Mouse (Mus musculus): ENCODE results near the gene Trim15. TPM values are rescaled to one million over a fixed set of nuclear protein-coding genes. Genes with fewer than 3 reads are reported as not detected.
"Not testable (repeated sequence)": the region's sequence is repeated elsewhere in the genome, so short reads cannot be mapped to it uniquely, and the experiment has no call there.

Gene Trim15
- polyA plus RNA-seq, 1 experiment from 2014 or later, result 0.08 TPM

DNA sequence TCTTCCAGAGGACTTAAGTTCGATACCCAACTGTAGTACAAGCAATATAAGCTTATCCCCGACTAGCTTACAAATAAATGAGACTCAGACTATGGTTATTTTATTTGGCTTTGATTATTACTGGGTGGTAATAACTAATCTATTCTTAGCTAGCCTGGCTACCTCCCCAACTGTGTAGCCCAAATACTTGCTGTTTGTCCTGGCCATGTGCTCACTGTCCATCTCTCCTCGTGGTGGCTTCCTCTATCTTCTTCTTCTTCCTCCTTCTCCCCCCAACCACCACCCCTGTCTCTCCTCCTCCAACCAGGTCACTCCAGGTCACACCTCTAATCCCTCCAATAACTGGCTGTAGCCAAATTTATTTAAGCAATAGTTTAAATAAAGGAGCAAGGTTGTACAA, 36.5 kb downstream of the Trim15 start:
- no peaks in the 10 kb centered on the region for H3K9me3 ChIP-seq (ENCODE audit: control insufficient read depth, low read length)
- no peak overlapping the region for H3K27ac ChIP-seq (replicated peaks; ENCODE audit: low read depth, low read length)
- no peaks in the 10 kb centered on the region for H3K4me1 ChIP-seq (ENCODE audit: control insufficient read depth, insufficient read depth, low read length)
- ATAC-seq (ENCODE audit: insufficient number of reproducible peaks, low FRiP score, low TSS enrichment, low read depth) (no peak), DNase-seq (ENCODE audit: low spot score) (no peak)
- no peak overlapping the region for H3K9ac ChIP-seq (ENCODE audit: low read length)
- WGBS, result 80% methylated on average over 3 of the region's 3 CpGs
- no peak overlapping the region for H3K4me2 ChIP-seq (ENCODE audit: low read depth, severe bottlenecking)
- H3K4me3 ChIP-seq (ENCODE audit: low read depth, low read length), result no peak overlapping the region
- H3K36me3 ChIP-seq (ENCODE audit: control insufficient read depth, insufficient read depth, low read length), result no peaks in the 10 kb centered on the region
- no peaks in the 10 kb centered on the region for H3K27me3 ChIP-seq (ENCODE audit: control insufficient read depth, insufficient read depth, low read length)

DNA sequence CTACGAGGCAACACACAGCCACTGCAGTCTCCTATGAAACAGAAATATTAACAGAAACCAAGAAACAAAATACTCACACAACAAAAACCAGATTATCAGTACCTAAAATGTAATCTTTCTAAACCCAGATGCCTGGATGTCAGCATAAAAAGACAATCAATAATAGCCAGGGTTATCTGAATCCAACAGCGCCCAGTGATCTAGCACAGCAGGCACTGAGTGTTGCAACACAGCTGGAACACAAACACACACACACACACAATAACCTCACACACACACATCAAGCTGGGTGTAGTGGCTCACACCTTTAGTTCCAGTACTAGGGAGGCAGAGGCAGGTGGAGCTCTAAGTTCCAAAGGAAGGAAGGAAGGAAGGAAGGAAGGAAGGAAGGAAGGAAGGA, 38.5 kb downstream of the Trim15 start:
- no peaks in the 10 kb centered on the region for H3K27me3 ChIP-seq (ENCODE audit: control insufficient read depth, insufficient read depth, low read length)
- H3K9me3 ChIP-seq (ENCODE audit: control insufficient read depth, low read length), result no peaks in the 10 kb centered on the region
- H3K4me1 ChIP-seq (ENCODE audit: control insufficient read depth, insufficient read depth, low read length), result no peaks in the 10 kb centered on the region
- 83% methylated on average over 2 of the region's 2 CpGs for WGBS
- no peak overlapping the region for H3K4me2 ChIP-seq (ENCODE audit: low read depth, severe bottlenecking)
- DNase-seq (ENCODE audit: low spot score), result no peak
- H3K9ac ChIP-seq (ENCODE audit: low read length), result no peak overlapping the region
- ATAC-seq (ENCODE audit: insufficient number of reproducible peaks, low FRiP score, low TSS enrichment, low read depth), result no peak
- H3K36me3 ChIP-seq (ENCODE audit: control insufficient read depth, insufficient read depth, low read length), result no peaks in the 10 kb centered on the region
- no peak overlapping the region for H3K4me3 ChIP-seq (ENCODE audit: low read depth, low read length)
- H3K27ac ChIP-seq (replicated peaks; ENCODE audit: low read depth, low read length), result no peak overlapping the region

DNA sequence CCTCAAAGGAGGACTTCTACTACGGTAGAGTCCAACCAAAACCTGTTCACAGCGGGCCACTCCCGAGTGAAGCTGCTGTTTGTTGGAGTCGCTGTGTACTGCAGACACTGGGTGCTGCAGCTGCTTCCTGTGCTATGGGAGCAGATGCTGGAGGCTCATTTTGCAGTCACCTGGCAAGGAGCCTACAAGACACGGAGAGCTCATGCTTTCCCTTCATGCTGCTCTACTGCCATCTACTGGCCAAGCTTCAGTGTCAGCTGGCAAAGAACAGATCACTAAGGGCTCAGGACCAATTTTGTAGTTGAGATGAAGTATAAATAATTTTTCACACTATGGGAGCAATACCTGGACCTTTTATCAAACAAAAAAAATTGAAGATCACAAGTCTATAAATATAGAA, 41.0 kb downstream of the Trim15 start:
- H3K9ac ChIP-seq (ENCODE audit: low read length); ATAC-seq (ENCODE audit: insufficient number of reproducible peaks, low FRiP score, low TSS enrichment, low read depth); H3K4me2 ChIP-seq (ENCODE audit: low read depth, severe bottlenecking); H3K27me3 ChIP-seq (ENCODE audit: control insufficient read depth, insufficient read depth, low read length); H3K4me1 ChIP-seq (ENCODE audit: control insufficient read depth, insufficient read depth, low read length); H3K36me3 ChIP-seq (ENCODE audit: control insufficient read depth, insufficient read depth, low read length); H3K27ac ChIP-seq (replicated peaks; ENCODE audit: low read depth, low read length); H3K4me3 ChIP-seq (ENCODE audit: low read depth, low read length); H3K9me3 ChIP-seq (ENCODE audit: control insufficient read depth, low read length): not testable (repeated sequence)
- WGBS, result 15% methylated on average over 5 of the region's 5 CpGs
- DNase-seq (ENCODE audit: low spot score), result peak; percentile 68

DNA sequence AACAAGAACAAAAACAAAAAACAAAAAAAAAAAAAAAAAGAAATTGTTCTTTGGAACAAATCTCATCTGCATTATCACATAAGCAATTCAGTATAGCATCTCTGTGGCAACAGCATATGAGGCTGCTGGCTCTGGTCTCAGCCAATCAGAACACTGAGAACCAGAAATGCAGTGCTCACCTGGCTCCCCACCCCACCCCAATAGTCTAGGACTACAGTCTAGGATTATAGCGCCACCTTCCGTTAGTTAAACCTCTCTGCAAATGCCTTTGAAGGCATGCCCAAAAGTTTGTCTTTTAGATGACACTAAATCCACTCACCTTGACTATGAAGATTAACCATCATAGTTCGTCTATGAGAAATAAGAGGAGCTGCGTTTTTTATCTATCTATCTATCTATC, 41.5 kb downstream of the Trim15 start:
- no peak for DNase-seq (ENCODE audit: low spot score)
- 22% methylated on average over 4 of the region's 4 CpGs for WGBS
- Histone ChIP-seq H3K9ac (ENCODE audit: low read length) (no peak overlapping the region), H3K27ac (replicated peaks; ENCODE audit: low read depth, low read length) (no peak overlapping the region), H3K4me2 (ENCODE audit: low read depth, severe bottlenecking) (no peak overlapping the region), H3K36me3 (ENCODE audit: control insufficient read depth, insufficient read depth, low read length) (no peaks in the 10 kb centered on the region), H3K4me1 (ENCODE audit: control insufficient read depth, insufficient read depth, low read length) (no peaks in the 10 kb centered on the region), H3K27me3 (ENCODE audit: control insufficient read depth, insufficient read depth, low read length) (no peaks in the 10 kb centered on the region), H3K4me3 (ENCODE audit: low read depth, low read length) (no peak overlapping the region), H3K9me3 (ENCODE audit: control insufficient read depth, low read length) (no peaks in the 10 kb centered on the region)
- no peak for ATAC-seq (ENCODE audit: insufficient number of reproducible peaks, low FRiP score, low TSS enrichment, low read depth)

DNA sequence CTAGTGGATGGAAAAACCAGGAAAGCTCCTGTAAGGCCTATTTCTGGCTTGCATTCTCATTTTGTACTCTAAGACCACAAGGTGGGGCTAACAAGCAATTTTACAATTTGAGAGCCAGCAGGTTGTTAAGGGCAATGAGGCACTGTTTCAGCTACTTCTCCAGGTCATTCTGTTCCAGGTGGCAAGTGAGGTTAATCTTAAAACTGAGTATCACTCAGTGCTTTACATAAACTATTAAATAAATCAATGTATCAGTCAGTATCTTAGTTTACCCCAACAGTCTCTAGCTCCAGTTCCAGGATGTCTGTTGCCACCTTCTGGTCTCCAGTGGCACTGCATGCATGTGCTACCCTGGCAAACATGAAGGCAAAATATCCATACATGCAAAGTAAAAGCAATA, 43.0 kb downstream of the Trim15 start:
- Histone ChIP-seq H3K4me1 (ENCODE audit: control insufficient read depth, insufficient read depth, low read length) (no peaks in the 10 kb centered on the region), H3K4me2 (ENCODE audit: low read depth, severe bottlenecking) (no peak overlapping the region), H3K27me3 (ENCODE audit: control insufficient read depth, insufficient read depth, low read length) (no peaks in the 10 kb centered on the region), H3K36me3 (ENCODE audit: control insufficient read depth, insufficient read depth, low read length) (no peaks in the 10 kb centered on the region), H3K27ac (replicated peaks; ENCODE audit: low read depth, low read length) (no peak overlapping the region), H3K9ac (ENCODE audit: low read length) (no peak overlapping the region), H3K4me3 (ENCODE audit: low read depth, low read length) (no peak overlapping the region), H3K9me3 (ENCODE audit: control insufficient read depth, low read length) (no peaks in the 10 kb centered on the region)
- no peak for ATAC-seq (ENCODE audit: insufficient number of reproducible peaks, low FRiP score, low TSS enrichment, low read depth)
- DNase-seq (ENCODE audit: low spot score), result peak; percentile 67

DNA sequence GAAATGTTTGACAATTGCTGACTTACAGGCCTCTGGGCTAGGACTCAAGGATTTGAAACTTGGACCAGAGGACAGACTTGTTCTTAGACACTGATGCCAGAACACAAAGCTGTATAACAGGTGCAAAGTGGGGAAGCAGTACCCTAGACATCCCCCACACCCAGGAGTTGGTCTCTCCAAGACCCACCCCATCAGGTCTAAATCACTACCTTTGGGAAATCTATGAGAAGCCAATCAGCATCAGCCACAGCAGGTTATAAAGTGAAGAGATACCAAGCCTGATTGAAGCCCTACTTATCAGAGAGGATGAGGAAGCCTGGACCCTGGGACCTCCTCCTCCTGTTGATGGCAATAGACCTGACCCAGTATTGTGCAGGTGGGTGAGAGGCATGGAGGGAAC, 55.1 kb downstream of the Trim15 start, which contains the start of gene H2-M10.6:
TSS of gene H2-M10.6 (plus strand) at position 301 of the 400 bp plus-strand sequence.
- H3K4me2 ChIP-seq (ENCODE audit: low read depth, severe bottlenecking), result no peak within 1 kb of the TSS
- H3K36me3 ChIP-seq (ENCODE audit: control insufficient read depth, insufficient read depth, low read length), result no peaks in the 10 kb centered on the region
- DNase-seq (ENCODE audit: low spot score) (no peak), ATAC-seq (ENCODE audit: insufficient number of reproducible peaks, low FRiP score, low TSS enrichment, low read depth) (no peak)
- no peak within 1 kb of the TSS for H3K9ac ChIP-seq (ENCODE audit: low read length)
- H3K9me3 ChIP-seq (ENCODE audit: control insufficient read depth, low read length), result no peaks in the 10 kb centered on the region
- H3K27ac ChIP-seq (replicated peaks; ENCODE audit: low read depth, low read length), result no peak within 1 kb of the TSS
- no peaks in the 10 kb centered on the region for H3K4me1 ChIP-seq (ENCODE audit: control insufficient read depth, insufficient read depth, low read length)
- no peaks in the 10 kb centered on the region for H3K27me3 ChIP-seq (ENCODE audit: control insufficient read depth, insufficient read depth, low read length)
- H3K4me3 ChIP-seq (ENCODE audit: low read depth, low read length), result no peak within 1 kb of the TSS

Other genes with a start within 250 kb of the Trim15 start
- not detected in 2 replicates for gene H2-M9, start 224.5 kb downstream of the Trim15 start, polyA plus RNA-seq (2014; fragmentation: Nextera tagmentation; extraction: Ambion mirVana)
- gene H2-M1, start 195.0 kb downstream of the Trim15 start, polyA plus RNA-seq (2014; fragmentation: Nextera tagmentation; extraction: Ambion mirVana), result not detected in 2 replicates
- gene H2-M10.5, start 94.3 kb downstream of the Trim15 start, polyA plus RNA-seq (2014; fragmentation: Nextera tagmentation; extraction: Ambion mirVana), result not detected in 2 replicates
- gene H2-M10.6, start 55.0 kb downstream of the Trim15 start, polyA plus RNA-seq (2014; fragmentation: Nextera tagmentation; extraction: Ambion mirVana), result not detected in 2 replicates
- 33.5 and 40.6 TPM in 2 replicates for gene Trim26, start 30.1 kb downstream of the Trim15 start, polyA plus RNA-seq (2014; fragmentation: Nextera tagmentation; extraction: Ambion mirVana)
- 5.0 and 6.0 TPM in 2 replicates for gene Trim10, start 2.4 kb upstream of the Trim15 start, polyA plus RNA-seq (2014; fragmentation: Nextera tagmentation; extraction: Ambion mirVana)
- not detected in 2 replicates for gene Trim40, start 22.9 kb upstream of the Trim15 start, polyA plus RNA-seq (2014; fragmentation: Nextera tagmentation; extraction: Ambion mirVana)
- gene Trim31, start 30.9 kb upstream of the Trim15 start, polyA plus RNA-seq (2014; fragmentation: Nextera tagmentation; extraction: Ambion mirVana), result not detected in 2 replicates
- gene Rnf39, start 75.7 kb upstream of the Trim15 start, polyA plus RNA-seq (2014; fragmentation: Nextera tagmentation; extraction: Ambion mirVana), result 0.31 and 0.45 TPM in 2 replicates
- 142 and 147 TPM in 2 replicates for gene Ppp1r11, start 84.5 kb upstream of the Trim15 start, polyA plus RNA-seq (2014; fragmentation: Nextera tagmentation; extraction: Ambion mirVana)
- gene Znrd1, start 91.3 kb upstream of the Trim15 start, polyA plus RNA-seq (2014; fragmentation: Nextera tagmentation; extraction: Ambion mirVana), result 118 and 119 TPM in 2 replicates
- gene Znrd1as, start 91.4 kb upstream of the Trim15 start, polyA plus RNA-seq (2014; fragmentation: Nextera tagmentation; extraction: Ambion mirVana), result 7.8 and 8.7 TPM in 2 replicates
- not detected in 2 replicates for gene 2410137M14Rik, start 114.0 kb upstream of the Trim15 start, polyA plus RNA-seq (2014; fragmentation: Nextera tagmentation; extraction: Ambion mirVana)
- 0.49 and 0.65 TPM in 2 replicates for gene H2-M5, start 122.3 kb upstream of the Trim15 start, polyA plus RNA-seq (2014; fragmentation: Nextera tagmentation; extraction: Ambion mirVana)
- 101 and 106 TPM in 2 replicates for gene Zfp57, start 134.0 kb upstream of the Trim15 start, polyA plus RNA-seq (2014; fragmentation: Nextera tagmentation; extraction: Ambion mirVana)
- 0.25 and 0.26 TPM in 2 replicates for gene Mog, start 156.2 kb upstream of the Trim15 start, polyA plus RNA-seq (2014; fragmentation: Nextera tagmentation; extraction: Ambion mirVana)
- 7.9 and 9.7 TPM in 2 replicates for gene Gabbr1, start 178.8 kb upstream of the Trim15 start, polyA plus RNA-seq (2014; fragmentation: Nextera tagmentation; extraction: Ambion mirVana)
- gene Olfr90, start 221.3 kb upstream of the Trim15 start, polyA plus RNA-seq (2014; fragmentation: Nextera tagmentation; extraction: Ambion mirVana), result 0.09 TPM in 1 of 2 replicates, not detected in the other
- gene Olfr91, start 231.1 kb upstream of the Trim15 start, polyA plus RNA-seq (2014; fragmentation: Nextera tagmentation; extraction: Ambion mirVana), result 0.14 TPM in 1 of 2 replicates, not detected in the other